Mouse (Mus musculus): ENCODE data around the gene Sp100. TPM values are rescaled to one million over a fixed set of nuclear protein-coding genes. Genes with fewer than 3 reads are reported as not detected.

The Sp100 gene
- polyA plus RNA-seq, 1 experiment = 38.5 TPM

DNA sequence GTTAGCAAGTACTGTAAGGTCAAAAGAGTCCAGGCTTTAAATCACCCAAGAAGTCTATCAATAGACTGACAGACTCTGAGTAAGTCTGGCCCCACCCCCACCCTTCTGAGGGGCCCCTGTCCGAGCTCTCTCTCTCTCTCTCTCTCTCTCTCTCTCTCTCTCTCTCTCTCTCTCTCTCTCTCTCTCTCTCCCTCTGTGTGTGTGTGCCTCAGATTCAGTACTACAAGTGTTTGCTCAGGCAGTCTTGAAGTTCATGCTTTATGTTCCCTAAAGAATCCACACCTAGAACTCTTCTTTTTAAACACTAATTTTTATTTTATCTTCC, 109.1 kb downstream of the Sp100 start:
- no peaks in the 10 kb centered on the region for H3K36me3 ChIP-seq (ENCODE audit: control insufficient read depth, insufficient read depth, low read length)
- no peak overlapping the region for H3K4me3 ChIP-seq (ENCODE audit: extremely low read depth, insufficient read depth, insufficient read length)
- WGBS = 53% methylated on average over 1 of the region's 1 CpGs
- H3K4me1 ChIP-seq (ENCODE audit: control insufficient read depth, insufficient read depth, insufficient read length) = peaks cover 4% of the 10 kb centered on the region; the same call in 1 of the 2 replicates
- TF ChIP-seq CTCF (IDR thresholded peaks at IDR 0.05; ENCODE audit: extremely low read depth, insufficient read depth, insufficient read length, insufficient replicate concordance) = no peak
- no peak for TF ChIP-seq POLR2A (IDR thresholded peaks at IDR 0.05; ENCODE audit: low read depth, low read length)
- no peak overlapping the region for H3K27ac ChIP-seq (ENCODE audit: insufficient read depth, low read length)
- DNase-seq (ENCODE audit: low read depth in 1 of 2, low spot score in 2 of 2) = no peak
- no peaks in the 10 kb centered on the region for H3K27me3 ChIP-seq (ENCODE audit: control insufficient read depth, insufficient read depth, low read length)

Other genes starting within 250 kb of the Sp100 start
- not detected in 2 replicates for gene G530012D18Rik, start 74.3 kb upstream of the Sp100 start, polyA plus RNA-seq (2012; rRNA removed)
- 54.2 and 57.5 TPM in 2 replicates for gene Sp110, start 51.2 kb upstream of the Sp100 start, polyA plus RNA-seq (2012; rRNA removed)
- 23.4 and 27.0 TPM in 2 replicates for gene Sp140, start 49.6 kb upstream of the Sp100 start, polyA plus RNA-seq (2012; rRNA removed)
- gene A630001G21Rik, start 128.7 kb downstream of the Sp100 start, polyA plus RNA-seq (2012; rRNA removed) = 21.3 and 28.4 TPM in 2 replicates
- gene Cab39, start 143.5 kb downstream of the Sp100 start, polyA plus RNA-seq (2012; rRNA removed) = 24.1 and 25.0 TPM in 2 replicates
- gene Itm2c, start 244.3 kb downstream of the Sp100 start, polyA plus RNA-seq (2012; rRNA removed) = 136 and 141 TPM in 2 replicates

All from spleen, adult 2 months (tissue).